Mouse (Mus musculus): ENCODE results near the gene Cdrt4.

DNA sequence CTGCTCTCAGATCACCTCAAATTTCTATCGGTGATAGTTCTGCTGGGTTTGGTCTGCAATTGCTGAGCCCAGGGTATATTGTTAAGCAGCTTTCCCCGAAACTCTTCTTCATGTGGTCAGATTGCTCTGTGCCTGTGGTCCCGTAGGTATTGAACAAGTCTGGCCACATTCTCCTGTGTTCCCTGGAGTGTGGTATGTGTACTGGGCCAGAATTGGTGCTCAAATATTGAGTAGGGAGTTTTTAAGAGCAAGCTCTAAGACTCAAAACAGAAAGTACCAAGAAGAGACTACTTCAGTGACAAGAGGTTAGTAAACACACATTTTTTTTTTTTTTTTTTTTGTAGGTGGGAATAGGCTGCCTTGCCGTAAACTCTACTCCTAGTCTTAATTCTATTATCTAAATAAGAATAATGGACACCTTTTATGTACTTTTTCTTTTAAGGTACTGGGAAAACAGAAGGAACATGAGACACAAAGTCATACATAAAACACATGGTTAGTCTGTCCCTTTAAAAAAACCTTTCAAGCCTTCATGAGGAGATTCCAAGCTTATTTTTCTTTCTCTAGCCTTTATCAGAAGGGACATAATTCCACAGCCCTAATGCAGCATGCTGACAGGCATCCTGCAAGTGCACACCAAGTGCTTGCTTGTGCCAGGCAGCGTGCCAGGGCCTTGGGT lies 46.2 kb downstream of the Cdrt4 start:
- TF ChIP-seq CTCF (IDR thresholded peaks at IDR 0.05; ENCODE audit: extremely low read depth, insufficient read depth, insufficient read length, insufficient replicate concordance) (no peak), POLR2A (IDR thresholded peaks at IDR 0.05; ENCODE audit: low read depth, low read length) (no peak)
